Mouse (Mus musculus) olfactory bulb, adult 2 months (tissue): ENCODE measurements around the gene Gm45021.

ENCODE experiments used
- CTCF ChIP-seq: fragments of 200-500 bp; IDR thresholded peaks from 2 replicates; pipeline ENCODE4 v1.5.1; 2012; ENCODE audit warnings: low read depth, mild to moderate bottlenecking, low read length, moderate library complexity; ENCODE audit not compliant: insufficient read depth
- POLR2A ChIP-seq: fragments of 200-500 bp; IDR thresholded peaks from 2 replicates; pipeline ENCODE4 v1.6.1; 2012; ENCODE audit warnings: mild to moderate bottlenecking, low read depth, low read length, moderate library complexity; ENCODE audit not compliant: insufficient read depth

DNA sequence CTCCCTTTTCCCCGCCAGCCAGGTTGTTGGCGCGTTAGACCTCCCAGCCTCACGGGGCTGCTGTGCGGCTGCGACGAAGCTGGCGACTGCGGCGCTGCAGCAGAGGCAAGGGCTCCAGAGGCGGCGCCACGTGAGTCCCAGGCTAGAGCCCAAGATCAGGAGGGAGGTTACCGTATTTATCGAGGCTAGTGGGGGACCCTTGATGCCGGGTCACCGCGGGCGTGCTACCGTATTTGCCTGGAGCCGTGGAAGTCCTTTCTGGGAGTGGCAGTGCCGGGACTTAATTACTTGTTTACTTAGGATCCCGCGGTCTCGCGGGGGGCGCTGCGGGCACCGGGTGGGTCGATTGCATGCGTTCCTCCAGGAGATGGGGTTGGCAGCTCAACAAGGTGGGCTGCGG lies 37.6 kb downstream of the Gm45021 start:
- TF ChIP-seq CTCF (no peak), POLR2A (no peak)
